Mouse (Mus musculus): ENCODE measurements at regions not wholly inside any gene's neighbourhood (a gene's known extent, or its start where the extent isn't known, plus 50 kb on each side); places are given as distances from the start of the nearest gene placed in this dataset.

DNA sequence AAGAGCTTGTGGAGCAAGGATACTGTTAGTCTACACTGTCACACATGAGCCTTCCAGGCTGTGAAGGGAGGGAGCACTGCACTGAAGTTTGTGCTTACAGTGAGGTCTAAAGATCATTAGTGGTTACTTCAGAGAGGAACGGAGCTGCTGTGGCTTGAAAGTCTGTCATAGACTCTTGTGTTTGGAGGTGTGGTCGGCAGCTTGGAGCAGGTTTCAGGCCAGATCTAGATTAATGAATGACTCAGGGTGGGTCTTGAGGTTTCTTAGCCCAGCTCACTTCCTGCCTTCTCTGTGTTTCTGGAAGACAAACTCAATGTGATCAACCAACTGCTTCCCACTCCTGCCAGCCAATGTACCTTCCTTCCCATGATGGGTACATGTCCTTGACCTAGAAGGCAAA lies 242.9 kb upstream of the 1700056E22Rik start:
- TF ChIP-seq GATA1 (IDR thresholded peaks at IDR 0.05; ENCODE audit: low read length) = no peak

DNA sequence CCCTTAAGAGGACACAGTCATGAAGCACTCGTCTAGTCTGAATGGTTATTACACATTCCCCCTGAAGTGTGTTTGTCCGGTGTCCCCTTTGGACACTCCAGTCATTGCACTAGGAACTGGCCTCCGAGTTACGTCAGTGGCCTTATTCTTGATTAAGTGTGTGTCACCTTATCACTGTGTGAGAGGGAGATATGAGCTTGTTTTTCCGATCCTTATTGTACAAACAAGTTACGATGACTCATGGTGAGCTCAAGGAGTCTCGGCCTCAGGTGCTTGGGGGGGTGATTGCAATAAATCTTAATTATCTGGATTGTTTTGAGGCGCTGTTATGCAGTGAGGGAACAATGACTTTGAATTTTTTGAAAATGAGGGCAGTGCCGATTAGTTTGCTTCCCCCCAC lies 241.8 kb upstream of the 1700056E22Rik start:
- no peak for TF ChIP-seq GATA1 (IDR thresholded peaks at IDR 0.05; ENCODE audit: low read length)

DNA sequence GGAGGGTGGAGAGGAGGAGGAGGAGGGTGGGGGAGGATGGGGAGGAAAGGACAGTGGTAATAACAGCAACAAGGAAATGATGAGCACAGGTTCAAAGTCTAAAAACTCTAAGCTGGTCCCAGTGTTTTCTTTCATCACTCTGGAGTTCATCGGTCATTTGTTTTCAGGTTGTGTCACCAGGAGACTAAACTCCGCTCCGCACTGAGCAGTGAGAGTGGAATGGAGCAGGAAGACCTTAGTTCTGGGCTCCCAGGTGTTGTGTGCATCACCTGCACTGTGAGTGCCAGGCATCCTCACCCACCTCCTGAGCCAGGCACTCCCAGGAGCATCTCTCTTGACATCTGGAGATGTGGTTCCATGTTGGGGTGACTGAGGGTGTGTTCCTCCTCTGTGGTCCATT lies 241.3 kb upstream of the 1700056E22Rik start:
- no peak for TF ChIP-seq GATA1 (IDR thresholded peaks at IDR 0.05; ENCODE audit: low read length)

DNA sequence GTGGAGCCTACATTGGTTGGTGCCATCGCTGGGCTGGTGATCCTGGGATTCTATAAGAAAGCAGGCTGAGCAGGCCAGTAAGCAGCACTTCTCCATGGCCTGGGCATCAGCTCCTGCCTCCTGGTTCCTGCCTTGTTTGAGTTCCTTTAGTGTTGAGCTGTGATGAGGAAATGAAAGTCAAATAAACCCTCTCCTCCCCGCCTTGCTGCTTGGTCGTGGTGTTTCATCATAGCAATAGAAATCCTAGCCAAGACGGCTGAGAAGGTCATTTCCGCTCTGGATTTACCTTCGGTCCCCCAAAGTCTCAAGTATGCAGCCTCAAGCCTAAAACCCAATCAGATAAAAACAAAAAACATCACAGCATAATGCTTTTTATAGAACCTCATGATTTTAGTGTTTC lies 240.6 kb upstream of the 1700056E22Rik start:
- TF ChIP-seq GATA1 (IDR thresholded peaks at IDR 0.05; ENCODE audit: low read length) = no peak

DNA sequence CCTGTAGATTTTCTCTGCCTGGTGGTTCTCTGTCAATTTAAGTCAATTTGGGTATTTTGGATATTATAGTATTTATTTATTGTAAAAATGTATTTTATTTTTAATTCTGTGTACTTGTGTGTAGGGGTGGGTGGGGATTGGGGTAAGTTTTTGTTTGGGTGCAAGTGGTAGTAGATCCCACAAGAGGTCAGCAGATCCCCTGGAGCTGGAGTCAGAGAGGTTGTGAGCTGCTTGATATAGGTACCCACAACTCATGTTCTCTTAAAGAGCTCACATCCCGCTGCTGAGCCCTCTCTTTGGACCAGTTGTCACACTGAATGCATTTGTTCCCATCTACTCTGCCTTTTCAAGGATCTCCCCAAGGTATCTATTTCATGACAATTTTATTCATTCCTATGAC lies 239.6 kb upstream of the 1700056E22Rik start:
- TF ChIP-seq GATA1 (IDR thresholded peaks at IDR 0.05; ENCODE audit: low read length) = no peak

DNA sequence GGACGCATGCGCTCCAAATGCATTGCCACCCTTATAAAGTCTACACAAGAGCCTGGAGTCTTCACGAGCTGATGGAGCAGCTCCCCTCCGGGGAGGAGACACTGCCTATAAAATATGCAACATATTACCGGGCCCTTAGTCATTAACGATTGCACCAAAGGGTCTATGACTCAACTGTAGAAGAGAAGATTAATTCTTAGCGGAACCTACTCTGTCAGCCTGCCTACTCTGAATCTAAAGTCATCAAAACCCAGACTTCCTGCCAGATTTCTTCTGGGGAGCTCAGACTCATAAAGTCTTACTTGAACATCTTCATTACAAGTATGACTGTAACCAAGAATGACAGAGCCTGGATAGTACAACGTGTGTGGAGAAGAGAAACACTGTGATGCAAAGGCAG lies 237.2 kb upstream of the 1700056E22Rik start:
- no peak for TF ChIP-seq GATA1 (IDR thresholded peaks at IDR 0.05; ENCODE audit: low read length)

DNA sequence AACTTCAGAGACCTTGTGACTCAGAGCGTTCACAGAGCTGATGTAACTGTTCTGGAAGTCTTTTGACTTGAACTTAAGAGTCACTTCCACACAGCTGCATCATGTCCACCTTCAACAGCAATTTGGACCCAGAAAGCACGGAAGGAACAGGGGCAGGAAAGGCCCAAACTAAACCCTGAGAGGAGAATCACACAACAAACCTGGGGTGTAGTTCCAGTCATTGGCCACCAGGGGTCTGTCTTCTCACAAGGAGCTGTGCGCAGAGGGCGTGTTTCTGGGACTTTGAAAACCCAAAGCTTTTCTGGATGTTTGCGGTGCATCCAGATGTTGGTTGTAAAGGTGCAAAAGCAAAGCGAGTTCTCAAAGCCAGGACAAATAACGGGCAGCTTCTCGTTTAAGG lies 231.9 kb upstream of the 1700056E22Rik start:
- TF ChIP-seq GATA1 (IDR thresholded peaks at IDR 0.05; ENCODE audit: low read length) = no peak

DNA sequence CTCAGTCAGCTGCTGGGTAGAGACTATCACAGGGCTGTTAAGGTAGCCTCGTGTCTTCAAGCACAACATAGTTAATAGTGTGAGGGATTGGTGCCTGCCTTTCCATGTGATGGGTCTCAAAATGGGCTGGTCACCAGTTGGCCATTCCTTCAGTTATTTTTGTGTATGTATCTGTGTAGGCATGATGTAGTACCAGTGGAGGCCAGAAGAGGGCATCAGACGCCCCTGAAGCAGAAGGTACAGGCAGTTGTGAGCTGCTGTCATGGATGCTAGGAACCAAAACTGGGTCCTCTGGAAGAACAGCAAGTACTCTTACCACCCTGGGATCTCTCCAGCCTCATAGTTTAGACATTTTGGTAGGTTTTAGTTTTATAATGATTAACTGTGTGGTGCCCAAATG lies 228.9 kb upstream of the 1700056E22Rik start:
- TF ChIP-seq GATA1 (IDR thresholded peaks at IDR 0.05; ENCODE audit: low read length) = no peak

DNA sequence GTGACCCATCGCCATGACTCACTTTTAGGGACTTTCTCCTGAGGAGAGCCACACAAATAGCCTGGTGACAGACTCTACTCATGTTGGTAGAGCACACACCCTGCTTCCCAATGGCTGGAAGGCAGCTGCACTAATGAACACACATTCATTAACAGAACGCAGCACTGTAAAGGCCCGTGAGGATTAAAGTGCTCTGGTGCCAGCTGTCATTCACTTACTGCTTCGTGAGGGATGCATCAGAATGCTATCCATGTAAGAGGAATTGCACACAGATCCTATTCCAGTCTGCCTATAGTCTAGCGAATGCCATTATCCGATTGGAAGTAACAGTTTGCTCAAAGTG lies 227.3 kb upstream of the 1700056E22Rik start:
- TF ChIP-seq GATA1 (IDR thresholded peaks at IDR 0.05; ENCODE audit: low read length) = no peak

DNA sequence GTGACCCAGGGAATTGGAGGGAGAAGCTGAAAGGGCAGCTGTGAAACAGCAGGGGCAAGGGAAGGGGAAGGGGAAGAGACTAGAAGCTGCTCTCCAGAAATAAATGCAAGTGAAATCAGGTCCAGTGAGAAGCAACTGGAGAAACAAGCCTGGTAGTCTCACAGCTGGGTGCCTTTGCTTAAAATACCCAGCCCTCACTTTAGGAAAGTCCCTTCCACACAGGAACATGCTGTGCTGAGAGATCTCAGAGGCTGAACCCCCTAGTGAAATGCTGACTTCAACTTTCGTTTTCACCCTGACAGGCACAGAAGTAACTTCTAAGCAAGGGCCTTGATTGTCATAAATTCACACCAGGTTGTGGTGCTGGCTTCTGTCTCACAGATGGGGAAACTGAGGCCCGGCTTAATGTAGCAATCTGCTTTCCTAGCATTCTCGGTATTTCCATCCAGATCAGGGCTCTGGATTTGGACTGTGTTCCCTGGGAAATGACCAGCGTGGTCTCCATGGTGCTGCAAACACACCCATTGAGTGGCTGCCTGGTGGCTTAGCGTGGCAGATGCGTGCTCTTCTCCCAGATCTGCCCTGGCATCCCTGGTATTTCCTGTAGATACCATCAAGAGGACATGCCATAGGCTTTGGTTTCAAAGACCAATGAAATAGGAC lies 226.8 kb upstream of the 1700056E22Rik start:
- TF ChIP-seq GATA1 (IDR thresholded peaks at IDR 0.05; ENCODE audit: low read length) = no peak

DNA sequence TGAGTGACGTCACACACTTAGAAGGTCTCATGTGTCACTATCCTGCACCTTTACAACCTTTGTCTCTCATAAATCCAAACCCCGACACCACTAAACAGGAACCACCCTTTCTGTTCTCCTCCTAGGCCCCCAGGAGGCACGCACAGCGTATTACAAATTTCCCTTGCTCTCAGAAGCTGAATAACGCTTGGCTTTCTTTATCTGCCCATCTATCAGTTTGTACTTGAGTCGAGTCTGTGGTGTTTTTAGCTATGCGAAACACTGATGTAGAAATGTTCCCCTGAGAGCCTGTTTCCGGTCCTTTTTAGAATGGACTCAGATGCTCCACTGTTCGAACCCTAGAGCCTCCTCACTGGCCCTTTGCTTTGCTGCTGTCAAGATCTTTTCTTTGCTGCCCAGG lies 225.8 kb upstream of the 1700056E22Rik start:
- no peak for TF ChIP-seq GATA1 (IDR thresholded peaks at IDR 0.05; ENCODE audit: low read length)

DNA sequence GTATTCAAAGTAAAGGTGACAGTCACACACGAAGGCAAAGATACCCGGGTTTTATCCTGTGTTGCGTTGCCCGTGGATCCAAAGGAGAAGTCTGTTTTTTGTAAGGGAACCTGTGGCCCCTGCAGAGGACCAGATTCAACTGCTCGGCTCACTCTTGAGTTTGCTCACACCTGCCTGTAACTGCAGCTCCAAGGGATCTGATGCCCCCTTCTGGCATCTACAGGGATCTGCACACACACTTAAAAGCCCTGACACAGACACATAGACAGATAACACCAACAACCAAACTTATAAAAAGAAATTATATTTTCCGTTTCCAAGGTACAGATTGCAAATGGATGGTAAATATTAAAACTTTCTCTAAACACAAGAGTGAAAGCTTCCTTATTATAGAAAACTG lies 223.3 kb upstream of the 1700056E22Rik start:
- TF ChIP-seq GATA1 (IDR thresholded peaks at IDR 0.05; ENCODE audit: low read length) = no peak

DNA sequence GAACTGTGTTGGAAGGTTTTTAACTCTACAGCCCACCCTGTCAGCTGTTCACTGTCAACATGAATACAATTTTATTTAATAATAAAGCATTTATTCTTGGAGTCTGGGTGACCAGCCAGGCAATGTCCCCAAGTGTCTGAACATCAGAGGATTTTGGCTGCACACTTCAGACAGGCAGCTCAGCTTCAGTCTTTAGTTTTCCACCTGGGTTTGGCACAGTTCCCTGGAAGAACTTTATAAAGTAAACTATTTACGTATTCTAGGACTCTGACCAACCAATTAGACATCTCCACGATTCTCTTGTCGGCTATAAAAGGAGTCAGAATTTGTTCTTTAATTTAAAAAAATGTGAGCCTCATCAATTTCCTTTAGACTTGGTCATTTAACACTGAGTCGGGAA lies 220.8 kb upstream of the 1700056E22Rik start:
- no peak for TF ChIP-seq GATA1 (IDR thresholded peaks at IDR 0.05; ENCODE audit: low read length)

DNA sequence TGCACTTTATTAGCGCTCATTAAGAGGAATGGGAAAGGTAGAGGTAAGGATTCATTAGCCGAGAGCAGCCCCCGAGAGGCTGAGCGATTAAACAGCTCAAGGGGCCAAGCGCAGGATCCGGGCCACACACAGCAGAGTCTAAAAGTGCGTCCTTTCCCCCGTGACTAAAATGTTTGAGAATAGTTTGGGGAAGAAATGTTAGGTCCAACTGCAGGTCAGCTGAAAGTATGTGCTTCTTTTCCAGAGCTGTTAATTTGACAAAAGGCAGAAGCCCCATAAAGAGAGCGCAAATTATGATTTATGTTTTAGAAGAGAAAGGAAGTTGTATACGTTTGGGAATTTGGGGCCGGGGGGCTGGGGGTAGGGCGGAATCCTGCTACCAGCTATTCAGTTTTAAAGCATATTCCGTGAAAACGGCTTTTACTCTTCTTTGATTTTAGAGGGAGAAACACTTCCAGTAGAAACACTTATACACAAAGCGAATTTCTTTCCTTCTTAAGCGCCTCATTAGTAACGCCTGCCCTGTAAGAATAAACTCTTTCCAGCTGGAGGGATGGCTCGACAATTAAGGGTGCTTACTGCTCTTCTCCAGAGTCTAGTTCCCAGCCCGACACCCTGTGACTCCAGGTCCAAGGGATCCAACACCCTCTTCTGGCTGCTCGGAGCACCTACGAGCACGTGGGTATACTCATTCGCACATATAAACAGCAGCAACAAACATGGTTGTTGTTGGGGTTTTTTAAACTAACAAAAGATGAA lies 210.8 kb upstream of the 1700056E22Rik start:
- no peak for TF ChIP-seq GATA1 (IDR thresholded peaks at IDR 0.05; ENCODE audit: low read length)

DNA sequence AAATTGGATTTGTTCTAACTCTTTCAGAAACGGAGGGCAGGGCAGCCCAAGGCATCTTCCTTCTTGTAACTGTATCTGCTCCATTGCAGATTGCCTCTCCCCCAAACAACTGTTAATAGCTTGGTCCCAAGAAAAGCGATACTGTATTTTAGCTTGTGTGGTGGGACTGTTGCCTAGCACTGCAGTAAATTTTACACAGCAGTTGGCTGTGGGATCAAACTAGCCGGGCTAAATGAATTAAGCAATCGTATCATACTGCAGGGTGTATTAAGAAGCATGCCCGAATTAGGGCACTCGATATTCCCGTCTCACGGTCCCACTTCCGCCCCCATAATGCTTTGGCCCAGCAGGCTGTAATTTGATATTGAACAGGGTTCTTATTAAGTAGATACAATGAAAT lies 210.2 kb upstream of the 1700056E22Rik start:
- TF ChIP-seq GATA1 (IDR thresholded peaks at IDR 0.05; ENCODE audit: low read length) = no peak

DNA sequence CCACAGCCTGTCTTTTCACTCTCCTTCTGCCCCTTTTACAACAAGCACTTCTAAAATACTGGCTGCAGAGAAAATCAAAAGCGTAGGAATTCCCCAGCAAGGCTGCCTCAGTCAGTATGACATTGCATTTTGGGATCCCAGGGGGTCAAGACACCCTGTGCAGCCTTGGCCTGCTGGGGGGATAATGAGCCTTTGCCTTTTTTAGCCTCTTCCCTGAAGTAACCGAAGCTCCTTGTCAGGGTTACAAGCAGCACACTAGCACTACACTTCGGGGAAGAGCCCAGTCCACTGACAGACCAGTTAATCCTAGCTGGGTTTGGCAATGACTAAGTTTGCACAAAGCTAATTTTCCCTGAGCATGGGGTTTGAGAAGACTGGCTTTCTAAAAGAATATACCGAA lies 207.7 kb upstream of the 1700056E22Rik start:
- no peak for TF ChIP-seq GATA1 (IDR thresholded peaks at IDR 0.05; ENCODE audit: low read length)

Data from G1E-ER4 (cell line).